Mouse (Mus musculus): Measurements from ENCODE around the gene Pcgf6. TPM values are rescaled to one million over a fixed set of nuclear protein-coding genes. Genes with fewer than 3 reads are reported as not detected.

Gene Pcgf6
- polyA plus RNA-seq, 1 experiment: not detected

- Histone ChIP-seq H3K4me1 (ENCODE audit: control insufficient read depth, insufficient read depth, low read length) (peaks cover 21% of the 10 kb centered on the region), H3K4me3 (ENCODE audit: insufficient read depth, low read depth, low read length) (peak overlapping the region; percentile 29), H3K27ac (ENCODE audit: insufficient read depth, low read depth, low read length) (no peak overlapping the region)
- 5% methylated on average over 3 of the region's 3 CpGs for WGBS
- TF ChIP-seq CTCF (IDR thresholded peaks at IDR 0.05; ENCODE audit: insufficient read depth, low read depth, low read length) (no peak), POLR2A (IDR thresholded peaks at IDR 0.05; ENCODE audit: insufficient read depth, low read depth, low read length) (no peak)
Observed at GRCm38 (mm10) chr19:47017831-47018230, 32.9 kb downstream of the Pcgf6 start.

- Histone ChIP-seq H3K4me3 (ENCODE audit: insufficient read depth, low read depth, low read length) (peak overlapping the region; percentile 57), H3K27ac (ENCODE audit: insufficient read depth, low read depth, low read length) (no peak overlapping the region), H3K4me1 (ENCODE audit: control insufficient read depth, insufficient read depth, low read length) (peaks cover 25% of the 10 kb centered on the region)
- WGBS: under 1% methylated on average over 15 of the region's 15 CpGs
- TF ChIP-seq POLR2A (IDR thresholded peaks at IDR 0.05; ENCODE audit: insufficient read depth, low read depth, low read length) (no peak), CTCF (IDR thresholded peaks at IDR 0.05; ENCODE audit: insufficient read depth, low read depth, low read length) (no peak)
Observed at GRCm38 (mm10) chr19:47016487-47016886, 34.2 kb downstream of the Pcgf6 start.

- peak overlapping the region; percentile 57 for H3K4me3 ChIP-seq (ENCODE audit: insufficient read depth, low read depth, low read length)
- H3K27ac ChIP-seq (ENCODE audit: insufficient read depth, low read depth, low read length): 0 out of 2 replicates have a peak overlapping the region, but pooled peaks have one; percentile 46
- TF ChIP-seq CTCF (IDR thresholded peaks at IDR 0.05; ENCODE audit: insufficient read depth, low read depth, low read length) (no peak), POLR2A (IDR thresholded peaks at IDR 0.05; ENCODE audit: insufficient read depth, low read depth, low read length) (no peak)
- H3K4me1 ChIP-seq (ENCODE audit: control insufficient read depth, insufficient read depth, low read length): peaks cover 25% of the 10 kb centered on the region
- WGBS: 1% methylated on average over 9 of the region's 9 CpGs
Observed at GRCm38 (mm10) chr19:47015965-47016364, 34.7 kb downstream of the Pcgf6 start.

- Histone ChIP-seq H3K27ac (ENCODE audit: insufficient read depth, low read depth, low read length) (peak overlapping the region; percentile 46; the same call in 1 of the 2 replicates), H3K4me1 (ENCODE audit: control insufficient read depth, insufficient read depth, low read length) (peaks cover 25% of the 10 kb centered on the region), H3K4me3 (ENCODE audit: insufficient read depth, low read depth, low read length) (peak overlapping the region; percentile 57)
- WGBS: under 1% methylated on average over 37 of the region's 37 CpGs
- no peak for TF ChIP-seq POLR2A (IDR thresholded peaks at IDR 0.05; ENCODE audit: insufficient read depth, low read depth, low read length)
- no peak for TF ChIP-seq CTCF (IDR thresholded peaks at IDR 0.05; ENCODE audit: insufficient read depth, low read depth, low read length)
Observed at GRCm38 (mm10) chr19:47015396-47015795, 35.3 kb downstream of the Pcgf6 start.

- H3K27ac ChIP-seq (ENCODE audit: insufficient read depth, low read depth, low read length): peak within 1 kb of the TSS; percentile 97
- peak within 1 kb of the TSS; percentile 57 for H3K4me3 ChIP-seq (ENCODE audit: insufficient read depth, low read depth, low read length)
- under 1% methylated on average over 117 of the region's 124 CpGs for WGBS
- H3K4me1 ChIP-seq (ENCODE audit: control insufficient read depth, insufficient read depth, low read length): peaks cover 23% of the 10 kb centered on the region
- TF ChIP-seq CTCF (IDR thresholded peaks at IDR 0.05; ENCODE audit: insufficient read depth, low read depth, low read length): no peak
- peak; percentile 79 for TF ChIP-seq POLR2A (IDR thresholded peaks at IDR 0.05; ENCODE audit: insufficient read depth, low read depth, low read length)
Observed at GRCm38 (mm10) chr19:47014447-47015381, 36.0 kb downstream of the Pcgf6 start, which contains the start of the genes Ina and Nt5c2. Gene Ina (plus strand): TSS chr19:47014698. Gene Nt5c2 (minus strand): TSS chr19:47015153.

- H3K27ac ChIP-seq (ENCODE audit: insufficient read depth, low read depth, low read length): peak overlapping the region; percentile 84
- 1% methylated on average over 11 of the region's 11 CpGs for WGBS
- H3K4me3 ChIP-seq (ENCODE audit: insufficient read depth, low read depth, low read length): peak overlapping the region; percentile 57
- TF ChIP-seq POLR2A (IDR thresholded peaks at IDR 0.05; ENCODE audit: insufficient read depth, low read depth, low read length): no peak
- TF ChIP-seq CTCF (IDR thresholded peaks at IDR 0.05; ENCODE audit: insufficient read depth, low read depth, low read length): no peak
- peaks cover 17% of the 10 kb centered on the region for H3K4me1 ChIP-seq (ENCODE audit: control insufficient read depth, insufficient read depth, low read length)
Observed at GRCm38 (mm10) chr19:47014159-47014446, 36.6 kb downstream of the Pcgf6 start.

GRCm38 (mm10) chr19:47013340-47014158, 37.2 kb downstream of the Pcgf6 start:
- no peak for TF ChIP-seq CTCF (IDR thresholded peaks at IDR 0.05; ENCODE audit: insufficient read depth, low read depth, low read length)
- TF ChIP-seq POLR2A (IDR thresholded peaks at IDR 0.05; ENCODE audit: insufficient read depth, low read depth, low read length): no peak
- WGBS: 10% methylated on average over 20 of the region's 20 CpGs
- peaks cover 13% of the 10 kb centered on the region for H3K4me1 ChIP-seq (ENCODE audit: control insufficient read depth, insufficient read depth, low read length)
- H3K4me3 ChIP-seq (ENCODE audit: insufficient read depth, low read depth, low read length): peak overlapping the region; percentile 57
- H3K27ac ChIP-seq (ENCODE audit: insufficient read depth, low read depth, low read length): peak overlapping the region; percentile 84

GRCm38 (mm10) chr19:47012521-47013130, 38.1 kb downstream of the Pcgf6 start:
- no peak overlapping the region for H3K27ac ChIP-seq (ENCODE audit: insufficient read depth, low read depth, low read length)
- H3K4me1 ChIP-seq (ENCODE audit: control insufficient read depth, insufficient read depth, low read length): peaks cover 11% of the 10 kb centered on the region
- TF ChIP-seq CTCF (IDR thresholded peaks at IDR 0.05; ENCODE audit: insufficient read depth, low read depth, low read length) (no peak), POLR2A (IDR thresholded peaks at IDR 0.05; ENCODE audit: insufficient read depth, low read depth, low read length) (no peak)
- H3K4me3 ChIP-seq (ENCODE audit: insufficient read depth, low read depth, low read length): no peak overlapping the region
- 79% methylated on average over 15 of the region's 15 CpGs for WGBS
